Mouse (Mus musculus): ENCODE measurements at regions not wholly inside any gene's neighbourhood (a gene's known extent, or its start where the extent isn't known, plus 50 kb on each side); places are given as distances from the start of the nearest gene placed in this dataset.

GRCm38 (mm10) chr1:95762244-95762643, 94.9 kb upstream of the St8sia4 start:
- peak; percentile 82 for DNase-seq (ENCODE audit: low spot score)

GRCm38 (mm10) chr1:95754071-95754915, 86.9 kb upstream of the St8sia4 start:
- no peak for DNase-seq (ENCODE audit: low spot score)

GRCm38 (mm10) chr1:95753517-95753916, 86.1 kb upstream of the St8sia4 start:
- DNase-seq (ENCODE audit: low spot score): no peak

- no peak for DNase-seq (ENCODE audit: low spot score)
These were observed 81.6 kb upstream of the St8sia4 start for GRCm38 (mm10) chr1:95748940-95749339.

- no peak for DNase-seq (ENCODE audit: low spot score)
These were observed 79.9 kb upstream of the St8sia4 start for GRCm38 (mm10) chr1:95747287-95747686.

- no peak for DNase-seq (ENCODE audit: low spot score)
These were observed 77.1 kb upstream of the St8sia4 start for GRCm38 (mm10) chr1:95744446-95744845.

GRCm38 (mm10) chr1:95743334-95743733, 76.0 kb upstream of the St8sia4 start:
- no peak for DNase-seq (ENCODE audit: low spot score)

GRCm38 (mm10) chr1:95719449-95719848, 52.1 kb upstream of the St8sia4 start:
- DNase-seq (ENCODE audit: low spot score): no peak

- DNase-seq (ENCODE audit: low spot score): no peak
These were observed 51.4 kb upstream of the St8sia4 start for GRCm38 (mm10) chr1:95718794-95719193.
